ENCODE assay signal across 18 mouse cellular contexts in genomic region chr7:64659328-64659727, GRCm38 (mm10).
"Had no signal": no experiment of that assay in that cellular context is flagged by ENCODE, and none has a peak within 500 bp of the region (broad histone marks: within the 10 kb centered on the region; RNA-seq: fewer than 3 reads in every experiment).

No protein-coding gene starts in this region.

- H3K27ac ChIP-seq: limb, embryonic 13.5 days; liver, embryonic 12.5 days; liver, embryonic 15.5 days; lung, embryonic 15.5 days; midbrain, embryonic 10.5 days; midbrain, embryonic 15.5 days had no signal

- H3K9ac ChIP-seq: limb, embryonic 13.5 days; liver, embryonic 12.5 days; liver, embryonic 15.5 days; lung, embryonic 15.5 days; midbrain, embryonic 15.5 days had no signal

- H3K27me3 ChIP-seq: limb, embryonic 13.5 days; liver, embryonic 12.5 days; liver, embryonic 15.5 days; lung, embryonic 15.5 days; megakaryocyte, embryonic 14.5 days; midbrain, embryonic 15.5 days had no signal

- DNase-seq: kidney, adult 18-20 months; kidney, adult 9 months; kidney, postnatal 14 days; kidney, postnatal 4 days; left cerebral cortex, postnatal 4 days; liver; lung, adult 18-20 months; lung, postnatal 10 days; lung, postnatal 36 days; thymus, adult 18-20 months; thymus, postnatal 36 days had no signal

- H3K36me3 ChIP-seq: limb, embryonic 13.5 days; liver, embryonic 12.5 days; liver, embryonic 15.5 days; lung, embryonic 15.5 days; midbrain, embryonic 10.5 days; midbrain, embryonic 15.5 days had no signal

- H3K4me3 ChIP-seq: limb, embryonic 13.5 days; liver, embryonic 12.5 days; liver, embryonic 15.5 days; lung, embryonic 15.5 days; megakaryocyte, embryonic 14.5 days; midbrain, embryonic 10.5 days; midbrain, embryonic 15.5 days had no signal

- ATAC-seq: liver, embryonic 12.5 days; midbrain, embryonic 15.5 days had no signal

- H3K4me2 ChIP-seq: limb, embryonic 13.5 days; liver, embryonic 12.5 days; liver, embryonic 15.5 days; lung, embryonic 15.5 days; midbrain, embryonic 15.5 days had no signal

- H3K4me1 ChIP-seq: limb, embryonic 13.5 days; liver, embryonic 12.5 days; liver, embryonic 15.5 days; lung, embryonic 15.5 days; megakaryocyte, embryonic 14.5 days had no signal

- H3K9me3 ChIP-seq: limb, embryonic 13.5 days; liver, embryonic 12.5 days; liver, embryonic 15.5 days; lung, embryonic 15.5 days; midbrain, embryonic 10.5 days; midbrain, embryonic 15.5 days had no signal
